Mouse (Mus musculus): Measurements from ENCODE around the gene Trmt10a. TPM values are rescaled to one million over a fixed set of nuclear protein-coding genes. Genes with fewer than 3 reads are reported as not detected.

Trmt10a gene
- 9.9 and 11.4 TPM in 2 replicates for polyA plus RNA-seq (2015; fragmentation: Nextera tagmentation; extraction: Ambion mirVana)

- peak within 1 kb of the TSS; percentile 87 for H3K4me2 ChIP-seq (ENCODE audit: low read depth, low read length)
- H3K9ac ChIP-seq (ENCODE audit: low read length) = peak within 1 kb of the TSS; percentile 86
- WGBS = under 1% methylated on average over 68 of the region's 70 CpGs
- no peaks in the 10 kb centered on the region for H3K36me3 ChIP-seq (ENCODE audit: control insufficient read depth, insufficient read depth, low read length)
- H3K27me3 ChIP-seq (ENCODE audit: control insufficient read depth, insufficient read depth, low read depth, low read length) = no peaks in the 10 kb centered on the region
- H3K27ac ChIP-seq (ENCODE audit: low read length) = peak within 1 kb of the TSS; percentile 100
- peaks cover 3% of the 10 kb centered on the region; the same call in 1 of the 2 replicates for H3K4me1 ChIP-seq (replicated peaks; ENCODE audit: control insufficient read depth, insufficient read depth, low read length)
- ATAC-seq (ENCODE audit: low read depth) = peak; percentile 99
- H3K4me3 ChIP-seq (ENCODE audit: low read length) = peak within 1 kb of the TSS; percentile 76
- H3K9me3 ChIP-seq (ENCODE audit: control insufficient read depth, low read length) = no peaks in the 10 kb centered on the region
Measured at GRCm38 (mm10) chr3:138143315-138144059, at the start of gene Trmt10a. Trmt10a (plus strand) TSS chr3:138143448.

- Histone ChIP-seq H3K27ac (ENCODE audit: low read length) (peak overlapping the region; percentile 56), H3K4me3 (ENCODE audit: low read length) (no peak overlapping the region), H3K4me2 (ENCODE audit: low read depth, low read length) (no peak overlapping the region), H3K9me3 (ENCODE audit: control insufficient read depth, low read length) (no peaks in the 10 kb centered on the region), H3K27me3 (ENCODE audit: control insufficient read depth, insufficient read depth, low read depth, low read length) (no peaks in the 10 kb centered on the region), H3K4me1 (replicated peaks; ENCODE audit: control insufficient read depth, insufficient read depth, low read length) (peaks cover 10% of the 10 kb centered on the region), H3K36me3 (ENCODE audit: control insufficient read depth, insufficient read depth, low read length) (no peaks in the 10 kb centered on the region), H3K9ac (ENCODE audit: low read length) (no peak overlapping the region)
- WGBS = 59% methylated on average over 3 of the region's 3 CpGs
- ATAC-seq (ENCODE audit: low read depth) = peak; percentile 71
Measured at GRCm38 (mm10) chr3:138095301-138095700, 47.9 kb upstream of the Trmt10a start.

DNA sequence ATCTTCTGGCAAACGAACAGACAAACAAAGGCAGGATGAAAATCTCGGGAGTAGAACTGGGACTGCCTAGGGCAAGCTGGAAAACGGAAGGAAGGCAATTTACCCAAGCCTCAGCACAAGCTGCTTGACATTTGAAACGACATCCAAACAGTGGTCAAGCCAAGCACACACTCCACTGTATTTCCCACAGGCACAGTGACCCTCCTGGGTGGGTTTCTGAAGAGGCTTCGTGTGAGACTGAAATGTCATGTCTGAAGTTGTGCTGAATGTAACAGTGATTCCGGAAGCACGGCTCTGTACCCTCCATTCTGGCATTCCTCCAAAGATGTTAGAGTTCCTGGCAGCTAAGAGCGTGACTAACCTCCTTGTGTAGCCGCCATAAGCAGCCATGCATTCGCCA, 47.5 kb upstream of the Trmt10a start:
- 28% methylated on average over 10 of the region's 10 CpGs for WGBS
- Histone ChIP-seq H3K27ac (ENCODE audit: low read length) (peak overlapping the region; percentile 56), H3K36me3 (ENCODE audit: control insufficient read depth, insufficient read depth, low read length) (no peaks in the 10 kb centered on the region), H3K4me2 (ENCODE audit: low read depth, low read length) (no peak overlapping the region), H3K4me1 (replicated peaks; ENCODE audit: control insufficient read depth, insufficient read depth, low read length) (peaks cover 10% of the 10 kb centered on the region), H3K9ac (ENCODE audit: low read length) (no peak overlapping the region), H3K27me3 (ENCODE audit: control insufficient read depth, insufficient read depth, low read depth, low read length) (no peaks in the 10 kb centered on the region), H3K4me3 (ENCODE audit: low read length) (no peak overlapping the region), H3K9me3 (ENCODE audit: control insufficient read depth, low read length) (no peaks in the 10 kb centered on the region)
- ATAC-seq (ENCODE audit: low read depth) = peak; percentile 70

DNA sequence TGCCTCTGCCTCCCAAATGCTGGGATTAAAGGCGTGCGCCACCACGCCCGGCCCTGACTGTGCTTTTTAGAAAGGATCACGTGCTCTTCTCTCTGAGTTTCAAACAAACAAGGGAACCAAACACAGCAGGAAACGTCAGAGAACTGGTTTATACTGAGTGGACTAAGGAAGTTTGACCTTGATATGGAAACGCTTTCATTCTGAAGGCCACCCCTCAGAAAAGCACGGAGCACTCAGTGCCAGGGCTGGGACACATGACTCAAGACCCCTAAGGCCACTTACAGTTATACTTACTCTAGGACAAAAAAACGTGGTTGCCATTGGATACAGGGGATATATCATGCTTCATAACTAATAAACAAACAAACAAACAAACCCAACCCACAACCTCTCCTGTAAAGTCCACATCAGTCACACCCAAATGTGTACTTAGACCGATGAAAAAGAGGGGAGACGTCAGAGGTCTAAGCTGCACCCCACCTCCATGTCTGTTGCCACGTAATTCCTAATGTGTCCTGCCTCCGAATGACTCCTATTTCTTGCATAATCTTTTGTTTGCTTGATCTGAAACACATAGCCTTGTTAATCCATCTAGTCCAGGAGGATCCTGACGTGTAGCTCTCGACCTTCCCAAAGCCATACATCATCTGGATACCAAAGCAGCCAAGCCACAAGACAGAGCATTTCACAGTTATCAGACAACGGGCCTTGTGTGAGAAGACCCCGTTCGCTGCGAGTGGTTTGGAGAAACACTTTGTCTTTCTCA, 46.8 kb upstream of the Trmt10a start:
- Histone ChIP-seq H3K36me3 (ENCODE audit: control insufficient read depth, insufficient read depth, low read length) (no peaks in the 10 kb centered on the region), H3K4me2 (ENCODE audit: low read depth, low read length) (no peak overlapping the region), H3K4me3 (ENCODE audit: low read length) (no peak overlapping the region), H3K4me1 (replicated peaks; ENCODE audit: control insufficient read depth, insufficient read depth, low read length) (peaks cover 10% of the 10 kb centered on the region), H3K9ac (ENCODE audit: low read length) (no peak overlapping the region), H3K9me3 (ENCODE audit: control insufficient read depth, low read length) (no peaks in the 10 kb centered on the region), H3K27ac (ENCODE audit: low read length) (peak overlapping the region; percentile 56; the same call in 1 of the 2 replicates), H3K27me3 (ENCODE audit: control insufficient read depth, insufficient read depth, low read depth, low read length) (no peaks in the 10 kb centered on the region)
- 79% methylated on average over 19 of the region's 19 CpGs for WGBS
- no peak for ATAC-seq (ENCODE audit: low read depth)

- no peak overlapping the region for H3K4me3 ChIP-seq (ENCODE audit: low read length)
- no peaks in the 10 kb centered on the region for H3K36me3 ChIP-seq (ENCODE audit: control insufficient read depth, insufficient read depth, low read length)
- H3K4me1 ChIP-seq (replicated peaks; ENCODE audit: control insufficient read depth, insufficient read depth, low read length) = peaks cover 10% of the 10 kb centered on the region
- H3K4me2 ChIP-seq (ENCODE audit: low read depth, low read length) = no peak overlapping the region
- no peak overlapping the region for H3K9ac ChIP-seq (ENCODE audit: low read length)
- ATAC-seq (ENCODE audit: low read depth) = peak; percentile 51
- H3K27ac ChIP-seq (ENCODE audit: low read length) = no peak overlapping the region
- WGBS = 55% methylated on average over 1 of the region's 1 CpGs
- no peaks in the 10 kb centered on the region for H3K27me3 ChIP-seq (ENCODE audit: control insufficient read depth, insufficient read depth, low read depth, low read length)
- H3K9me3 ChIP-seq (ENCODE audit: control insufficient read depth, low read length) = no peaks in the 10 kb centered on the region
Measured at GRCm38 (mm10) chr3:138097718-138098117, 45.5 kb upstream of the Trmt10a start.

- ATAC-seq (ENCODE audit: low read depth) = peak; percentile 67; the same call in 1 of the 2 replicates
- H3K4me2 ChIP-seq (ENCODE audit: low read depth, low read length) = no peak overlapping the region
- WGBS = 60% methylated on average over 4 of the region's 4 CpGs
Measured at GRCm38 (mm10) chr3:138101936-138102335, 41.3 kb upstream of the Trmt10a start.

GRCm38 (mm10) chr3:138103690-138104089, 39.6 kb upstream of the Trmt10a start:
- H3K9ac ChIP-seq (ENCODE audit: low read length) = no peak overlapping the region

More at GRCm38 (mm10) chr3:138101936-138102335, 41.3 kb upstream of the Trmt10a start:
- Histone ChIP-seq H3K4me1 (replicated peaks; ENCODE audit: control insufficient read depth, insufficient read depth, low read length) (peaks cover 6% of the 10 kb centered on the region), H3K27me3 (ENCODE audit: control insufficient read depth, insufficient read depth, low read depth, low read length) (no peaks in the 10 kb centered on the region), H3K27ac (ENCODE audit: low read length) (no peak overlapping the region), H3K36me3 (ENCODE audit: control insufficient read depth, insufficient read depth, low read length) (no peaks in the 10 kb centered on the region), H3K4me3 (ENCODE audit: low read length) (no peak overlapping the region), H3K9ac (ENCODE audit: low read length) (no peak overlapping the region), H3K9me3 (ENCODE audit: control insufficient read depth, low read length) (no peaks in the 10 kb centered on the region)

DNA sequence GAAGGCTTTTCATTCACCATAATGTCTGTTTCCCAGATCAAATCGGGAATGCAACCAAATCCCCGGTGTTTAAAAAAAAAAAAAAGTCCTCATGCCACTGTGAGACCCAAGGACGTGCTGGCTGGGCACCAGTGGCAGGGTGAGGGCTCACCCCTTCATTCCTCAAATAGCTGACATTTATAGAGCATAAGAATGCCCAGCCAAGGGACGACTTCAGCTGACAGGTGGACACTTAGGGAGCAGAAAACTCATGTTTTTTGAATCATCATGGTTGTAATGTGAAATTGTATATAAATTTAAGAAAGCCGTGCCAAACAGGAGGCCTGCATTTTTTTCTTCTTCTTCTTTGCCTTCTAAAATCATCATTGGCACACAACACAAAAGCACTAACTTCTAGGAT, 38.2 kb upstream of the Trmt10a start:
- no peak overlapping the region for H3K27ac ChIP-seq (ENCODE audit: low read length)
- no peak overlapping the region for H3K9ac ChIP-seq (ENCODE audit: low read length)
- no peaks in the 10 kb centered on the region for H3K4me1 ChIP-seq (replicated peaks; ENCODE audit: control insufficient read depth, insufficient read depth, low read length)
- ATAC-seq (ENCODE audit: low read depth) = no peak
- no peak overlapping the region for H3K4me2 ChIP-seq (ENCODE audit: low read depth, low read length)
- 59% methylated on average over 5 of the region's 5 CpGs for WGBS
- no peaks in the 10 kb centered on the region for H3K36me3 ChIP-seq (ENCODE audit: control insufficient read depth, insufficient read depth, low read length)
- no peaks in the 10 kb centered on the region for H3K27me3 ChIP-seq (ENCODE audit: control insufficient read depth, insufficient read depth, low read depth, low read length)
- no peaks in the 10 kb centered on the region for H3K9me3 ChIP-seq (ENCODE audit: control insufficient read depth, low read length)
- H3K4me3 ChIP-seq (ENCODE audit: low read length) = no peak overlapping the region

More at GRCm38 (mm10) chr3:138103690-138104089, 39.6 kb upstream of the Trmt10a start:
- no peaks in the 10 kb centered on the region for H3K27me3 ChIP-seq (ENCODE audit: control insufficient read depth, insufficient read depth, low read depth, low read length)
- H3K4me2 ChIP-seq (ENCODE audit: low read depth, low read length) = no peak overlapping the region
- H3K4me3 ChIP-seq (ENCODE audit: low read length) = no peak overlapping the region
- H3K27ac ChIP-seq (ENCODE audit: low read length) = no peak overlapping the region
- WGBS = 84% methylated on average over 4 of the region's 4 CpGs
- no peaks in the 10 kb centered on the region for H3K9me3 ChIP-seq (ENCODE audit: control insufficient read depth, low read length)
- no peak for ATAC-seq (ENCODE audit: low read depth)
- no peaks in the 10 kb centered on the region for H3K36me3 ChIP-seq (ENCODE audit: control insufficient read depth, insufficient read depth, low read length)
- H3K4me1 ChIP-seq (replicated peaks; ENCODE audit: control insufficient read depth, insufficient read depth, low read length) = no peaks in the 10 kb centered on the region

DNA sequence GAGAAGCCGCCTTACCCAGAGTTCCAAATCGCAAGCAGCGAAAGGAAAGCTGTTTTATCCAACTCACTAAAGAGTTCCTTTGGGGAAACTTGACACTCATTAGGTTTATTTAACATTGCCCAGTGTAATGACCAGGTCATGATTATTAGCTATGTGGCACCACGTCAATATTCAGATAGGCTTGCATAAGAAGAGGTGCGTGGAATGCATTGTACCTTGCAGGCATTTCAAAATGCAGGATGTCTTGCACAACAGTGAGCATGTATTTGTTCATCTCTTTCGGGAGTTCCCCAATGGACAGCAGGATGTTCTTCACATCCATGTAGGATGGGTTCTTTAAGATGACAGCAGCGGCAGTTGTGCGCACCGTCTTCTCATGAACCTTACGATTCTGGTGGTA, 36.4 kb upstream of the Trmt10a start:
- no peak for ATAC-seq (ENCODE audit: low read depth)
- no peak overlapping the region for H3K4me2 ChIP-seq (ENCODE audit: low read depth, low read length)
- H3K27me3 ChIP-seq (ENCODE audit: control insufficient read depth, insufficient read depth, low read depth, low read length) = no peaks in the 10 kb centered on the region
- no peak overlapping the region for H3K4me3 ChIP-seq (ENCODE audit: low read length)
- 90% methylated on average over 10 of the region's 10 CpGs for WGBS
- H3K9ac ChIP-seq (ENCODE audit: low read length) = no peak overlapping the region
- no peaks in the 10 kb centered on the region for H3K4me1 ChIP-seq (replicated peaks; ENCODE audit: control insufficient read depth, insufficient read depth, low read length)
- no peaks in the 10 kb centered on the region for H3K9me3 ChIP-seq (ENCODE audit: control insufficient read depth, low read length)
- H3K27ac ChIP-seq (ENCODE audit: low read length) = no peak overlapping the region
- H3K36me3 ChIP-seq (ENCODE audit: control insufficient read depth, insufficient read depth, low read length) = no peaks in the 10 kb centered on the region
